Mouse (Mus musculus): ENCODE results near the gene Glrb. TPM values are rescaled to one million over a fixed set of nuclear protein-coding genes. Genes with fewer than 3 reads are reported as not detected.

Gene Glrb
- polyA plus RNA-seq, 1 experiment from 2014 or later: 6.4 TPM

DNA sequence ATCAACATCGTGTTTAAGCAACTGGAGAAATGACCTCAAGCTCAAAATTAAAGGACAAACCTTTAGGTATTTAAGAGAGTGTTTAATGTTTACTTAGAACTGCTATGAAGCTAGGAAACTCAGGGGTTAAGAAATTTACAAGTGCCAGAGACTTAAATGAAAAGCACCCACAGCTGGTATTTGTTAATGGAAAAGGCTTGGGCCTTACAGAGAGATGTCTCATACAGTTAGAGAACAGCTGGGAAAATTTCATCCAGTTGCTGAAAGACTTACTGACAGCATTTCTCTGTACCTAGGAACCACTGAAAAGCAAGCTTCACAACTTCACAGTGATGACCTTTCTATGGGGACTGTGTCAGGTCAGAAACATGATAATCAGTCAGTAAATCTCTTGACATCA, 28.3 kb downstream of the Glrb start:
- Histone ChIP-seq H3K4me3 (ENCODE audit: low read depth, low read length) (no peak overlapping the region), H3K4me1 (ENCODE audit: control insufficient read depth, insufficient read depth, low read length) (peaks cover 4% of the 10 kb centered on the region; the same call in 1 of the 2 replicates), H3K27me3 (ENCODE audit: control insufficient read depth, insufficient read depth, low read length) (no peaks in the 10 kb centered on the region), H3K9ac (ENCODE audit: low read depth, low read length) (no peak overlapping the region), H3K9me3 (replicated peaks; ENCODE audit: control insufficient read depth, low read length) (no peaks in the 10 kb centered on the region), H3K36me3 (ENCODE audit: control insufficient read depth, insufficient read depth, low read length) (no peaks in the 10 kb centered on the region), H3K4me2 (no peak overlapping the region), H3K27ac (ENCODE audit: low read depth, low read length) (no peak overlapping the region)
- 76% methylated on average over 1 of the region's 1 CpGs for WGBS (ENCODE audit: insufficient replicate concordance)
- ATAC-seq (replicated peaks; ENCODE audit: insufficient number of reproducible peaks, low FRiP score, low TSS enrichment): no peak

DNA sequence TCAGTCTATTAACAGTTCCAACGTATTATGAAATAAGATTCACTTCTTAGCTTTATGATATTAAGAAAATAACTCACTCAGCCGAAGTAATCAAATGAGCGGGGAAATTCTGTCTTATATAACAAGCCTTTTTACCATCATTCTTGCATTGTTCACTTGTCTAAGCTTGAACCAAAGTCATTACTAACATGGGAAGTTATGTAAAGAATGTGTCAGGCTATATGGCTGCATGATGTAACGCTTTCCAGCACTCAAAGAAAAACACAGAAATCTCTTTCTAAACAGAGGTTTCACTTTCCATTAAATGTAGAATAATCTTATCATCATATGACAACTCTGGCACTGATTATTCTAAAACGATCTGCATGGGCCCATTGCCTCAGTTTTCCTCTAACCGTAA, 29.9 kb downstream of the Glrb start:
- H3K9ac ChIP-seq (ENCODE audit: low read depth, low read length): no peak overlapping the region
- H3K4me1 ChIP-seq (ENCODE audit: control insufficient read depth, insufficient read depth, low read length): peaks cover 4% of the 10 kb centered on the region; the same call in 1 of the 2 replicates
- H3K27ac ChIP-seq (ENCODE audit: low read depth, low read length): no peak overlapping the region
- H3K36me3 ChIP-seq (ENCODE audit: control insufficient read depth, insufficient read depth, low read length): no peaks in the 10 kb centered on the region
- ATAC-seq (replicated peaks; ENCODE audit: insufficient number of reproducible peaks, low FRiP score, low TSS enrichment): no peak
- no peaks in the 10 kb centered on the region for H3K27me3 ChIP-seq (ENCODE audit: control insufficient read depth, insufficient read depth, low read length)
- H3K4me2 ChIP-seq: no peak overlapping the region
- no peaks in the 10 kb centered on the region for H3K9me3 ChIP-seq (replicated peaks; ENCODE audit: control insufficient read depth, low read length)
- 45% methylated on average over 6 of the region's 6 CpGs for WGBS (ENCODE audit: insufficient replicate concordance)
- no peak overlapping the region for H3K4me3 ChIP-seq (ENCODE audit: low read depth, low read length)

DNA sequence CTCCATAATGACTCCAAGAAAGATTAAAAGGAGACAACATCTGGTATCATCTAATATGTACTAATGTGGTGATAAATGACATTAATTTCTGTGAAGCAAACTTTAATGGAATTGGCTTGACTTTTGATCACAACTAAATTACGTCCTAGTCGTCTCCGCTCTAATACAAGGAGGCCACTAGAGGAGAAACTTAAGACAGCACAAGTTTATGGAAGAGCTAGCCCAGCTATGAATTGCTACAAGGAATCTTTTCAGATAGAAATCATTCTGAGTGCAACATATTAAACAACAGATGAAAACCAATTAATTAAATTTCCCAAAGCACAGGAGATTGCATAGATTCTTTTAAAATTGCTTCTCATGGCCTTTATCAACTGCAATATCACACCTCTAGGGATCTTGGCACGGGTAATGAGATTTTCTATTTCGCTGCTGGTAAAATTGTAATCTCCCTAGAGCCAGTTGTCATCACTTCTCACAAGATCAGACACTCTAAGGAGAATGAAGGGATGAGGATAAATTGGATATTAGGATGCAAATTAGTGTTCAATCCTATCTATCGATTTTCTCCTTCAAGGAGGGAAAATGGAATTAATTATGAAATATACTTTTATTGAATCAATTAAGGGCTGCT, 32.7 kb downstream of the Glrb start:
- Histone ChIP-seq H3K4me3 (ENCODE audit: low read depth, low read length) (no peak overlapping the region), H3K27me3 (ENCODE audit: control insufficient read depth, insufficient read depth, low read length) (no peaks in the 10 kb centered on the region), H3K27ac (ENCODE audit: low read depth, low read length) (no peak overlapping the region), H3K4me2 (no peak overlapping the region), H3K36me3 (ENCODE audit: control insufficient read depth, insufficient read depth, low read length) (no peaks in the 10 kb centered on the region), H3K9ac (ENCODE audit: low read depth, low read length) (no peak overlapping the region), H3K9me3 (replicated peaks; ENCODE audit: control insufficient read depth, low read length) (no peaks in the 10 kb centered on the region), H3K4me1 (ENCODE audit: control insufficient read depth, insufficient read depth, low read length) (peaks cover 4% of the 10 kb centered on the region; the same call in 1 of the 2 replicates)
- 79% methylated on average over 6 of the region's 6 CpGs for WGBS (ENCODE audit: insufficient replicate concordance)
- ATAC-seq (replicated peaks; ENCODE audit: insufficient number of reproducible peaks, low FRiP score, low TSS enrichment): no peak

DNA sequence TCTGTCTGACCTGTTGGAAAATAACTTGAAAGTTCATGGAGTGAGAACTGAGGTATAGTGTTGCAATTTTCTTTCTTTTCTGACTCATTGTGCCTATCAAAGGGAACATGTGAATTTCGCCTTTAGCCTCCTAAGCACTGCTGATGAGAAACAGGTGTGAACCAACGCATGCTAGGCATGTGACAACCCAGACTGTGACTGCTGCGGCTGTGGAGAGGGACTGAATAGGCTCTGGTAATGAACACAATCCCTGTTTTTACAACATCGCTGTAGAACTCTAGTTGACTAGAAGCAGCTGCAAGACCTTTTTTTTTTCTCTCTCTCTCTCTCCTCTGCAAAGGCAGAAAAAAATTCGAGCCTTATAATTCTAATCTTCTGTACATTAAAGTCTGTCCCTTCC, 34.9 kb downstream of the Glrb start:
- 31% methylated on average over 5 of the region's 5 CpGs for WGBS (ENCODE audit: insufficient replicate concordance)
- no peak overlapping the region for H3K27ac ChIP-seq (ENCODE audit: low read depth, low read length)
- no peak overlapping the region for H3K9ac ChIP-seq (ENCODE audit: low read depth, low read length)
- no peak overlapping the region for H3K4me2 ChIP-seq
- H3K4me1 ChIP-seq (ENCODE audit: control insufficient read depth, insufficient read depth, low read length): no peaks in the 10 kb centered on the region
- no peaks in the 10 kb centered on the region for H3K9me3 ChIP-seq (replicated peaks; ENCODE audit: control insufficient read depth, low read length)
- ATAC-seq (replicated peaks; ENCODE audit: insufficient number of reproducible peaks, low FRiP score, low TSS enrichment): no peak
- H3K27me3 ChIP-seq (ENCODE audit: control insufficient read depth, insufficient read depth, low read length): no peaks in the 10 kb centered on the region
- H3K36me3 ChIP-seq (ENCODE audit: control insufficient read depth, insufficient read depth, low read length): no peaks in the 10 kb centered on the region
- H3K4me3 ChIP-seq (ENCODE audit: low read depth, low read length): no peak overlapping the region

DNA sequence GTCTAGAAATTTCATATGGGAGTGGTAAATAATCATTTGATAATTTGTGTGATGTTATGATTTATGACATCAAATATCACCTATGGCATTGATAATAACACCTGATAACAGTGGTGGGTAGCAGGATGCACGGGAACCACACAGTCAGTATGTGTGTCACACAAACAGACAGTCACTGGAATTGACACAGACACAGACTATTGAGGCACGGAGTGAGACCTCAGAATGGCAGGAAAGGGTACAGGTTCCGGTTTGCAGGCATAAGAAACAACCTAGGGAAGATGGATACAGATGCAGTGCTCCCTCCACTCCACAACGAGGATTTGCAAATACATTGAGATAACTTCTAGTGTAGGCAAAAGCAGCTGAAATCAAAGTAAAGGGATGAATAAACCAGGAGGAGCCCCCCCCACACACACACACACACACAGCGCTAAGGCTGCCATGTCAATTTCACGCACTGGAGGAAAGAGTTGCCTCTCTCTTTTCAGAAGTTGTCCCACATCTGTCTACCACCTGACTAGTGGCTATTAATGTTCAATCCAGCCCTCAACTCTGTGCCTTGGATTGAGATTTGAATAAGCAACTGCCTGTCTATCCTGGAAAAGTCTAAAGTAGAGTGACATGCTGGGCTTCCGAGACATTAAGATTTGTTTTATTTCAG, 38.6 kb downstream of the Glrb start:
- ATAC-seq (replicated peaks; ENCODE audit: insufficient number of reproducible peaks, low FRiP score, low TSS enrichment): no peak
- 83% methylated on average over 7 of the region's 7 CpGs for WGBS (ENCODE audit: insufficient replicate concordance)

DNA sequence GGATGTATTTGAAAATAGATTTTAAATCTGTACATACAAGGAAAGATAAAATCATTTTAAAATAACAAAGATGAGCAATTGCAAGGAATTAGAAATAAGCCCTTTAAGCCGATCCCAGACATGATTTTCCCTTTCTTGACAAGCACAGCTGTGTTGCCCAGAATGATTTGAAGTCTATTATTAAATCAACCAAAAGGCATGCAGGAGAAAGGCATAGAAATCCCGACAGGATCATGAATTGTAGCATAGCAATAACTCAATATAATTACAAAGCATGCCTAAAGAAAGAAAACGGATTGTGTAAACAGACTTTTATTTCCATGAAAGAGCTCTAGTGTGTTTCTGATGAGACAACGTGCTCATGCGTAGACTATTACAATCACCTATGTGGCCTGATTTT, 39.4 kb downstream of the Glrb start:
- WGBS (ENCODE audit: insufficient replicate concordance): 83% methylated on average over 5 of the region's 5 CpGs
- no peaks in the 10 kb centered on the region for H3K27me3 ChIP-seq (ENCODE audit: control insufficient read depth, insufficient read depth, low read length)
- no peaks in the 10 kb centered on the region for H3K9me3 ChIP-seq (replicated peaks; ENCODE audit: control insufficient read depth, low read length)

More for the DNA sequence above, 38.6 kb downstream of the Glrb start:
- no peak overlapping the region for H3K9ac ChIP-seq (ENCODE audit: low read depth, low read length)
- H3K4me3 ChIP-seq (ENCODE audit: low read depth, low read length): no peak overlapping the region
- H3K36me3 ChIP-seq (ENCODE audit: control insufficient read depth, insufficient read depth, low read length): no peaks in the 10 kb centered on the region
- H3K27ac ChIP-seq (ENCODE audit: low read depth, low read length): no peak overlapping the region
- no peaks in the 10 kb centered on the region for H3K27me3 ChIP-seq (ENCODE audit: control insufficient read depth, insufficient read depth, low read length)
- H3K9me3 ChIP-seq (replicated peaks; ENCODE audit: control insufficient read depth, low read length): no peaks in the 10 kb centered on the region
- no peaks in the 10 kb centered on the region for H3K4me1 ChIP-seq (ENCODE audit: control insufficient read depth, insufficient read depth, low read length)
- H3K4me2 ChIP-seq: no peak overlapping the region

DNA sequence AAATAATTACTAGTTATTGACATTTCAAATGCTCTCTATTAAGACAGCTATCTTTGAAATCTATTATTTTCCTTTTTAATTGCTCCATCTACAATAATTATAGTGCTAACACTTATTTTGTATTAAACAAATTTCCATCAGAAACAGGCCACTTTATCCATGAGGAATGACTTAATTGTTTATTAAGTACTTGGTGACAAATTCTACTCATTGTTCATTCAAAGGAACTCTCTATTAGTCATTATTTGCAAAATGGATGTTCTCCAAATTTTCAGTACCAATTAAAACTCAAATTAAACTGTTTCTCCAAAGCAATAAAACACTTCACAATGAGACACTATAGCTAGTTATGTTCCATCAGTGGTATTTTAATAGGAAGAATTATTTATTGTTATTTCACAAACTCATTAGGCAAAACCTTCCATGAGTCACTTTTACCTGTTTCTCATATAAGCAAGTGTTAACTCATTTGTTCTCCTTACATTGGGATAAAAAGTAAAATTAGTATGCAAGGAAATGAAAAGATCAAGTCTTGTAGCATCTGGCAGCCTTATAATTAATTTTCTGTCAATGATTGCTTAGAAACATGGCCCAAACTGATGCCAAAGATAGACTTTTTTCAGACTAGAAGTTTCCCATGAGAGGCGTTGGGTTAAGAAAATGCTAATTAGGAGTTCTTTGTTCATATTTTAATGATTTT, 41.8 kb downstream of the Glrb start:
- 78% methylated on average over 1 of the region's 1 CpGs for WGBS (ENCODE audit: insufficient replicate concordance)
- Histone ChIP-seq H3K27ac (ENCODE audit: low read depth, low read length) (no peak overlapping the region), H3K36me3 (ENCODE audit: control insufficient read depth, insufficient read depth, low read length) (no peaks in the 10 kb centered on the region), H3K9ac (ENCODE audit: low read depth, low read length) (no peak overlapping the region), H3K4me2 (no peak overlapping the region), H3K9me3 (replicated peaks; ENCODE audit: control insufficient read depth, low read length) (no peaks in the 10 kb centered on the region), H3K4me3 (ENCODE audit: low read depth, low read length) (no peak overlapping the region), H3K4me1 (ENCODE audit: control insufficient read depth, insufficient read depth, low read length) (no peaks in the 10 kb centered on the region), H3K27me3 (ENCODE audit: control insufficient read depth, insufficient read depth, low read length) (no peaks in the 10 kb centered on the region)
- no peak for ATAC-seq (replicated peaks; ENCODE audit: insufficient number of reproducible peaks, low FRiP score, low TSS enrichment)

More for the DNA sequence above, 39.4 kb downstream of the Glrb start:
- H3K27ac ChIP-seq (ENCODE audit: low read depth, low read length): no peak overlapping the region
- H3K4me3 ChIP-seq (ENCODE audit: low read depth, low read length): no peak overlapping the region
- no peaks in the 10 kb centered on the region for H3K36me3 ChIP-seq (ENCODE audit: control insufficient read depth, insufficient read depth, low read length)
- H3K4me2 ChIP-seq: no peak overlapping the region
- no peak for ATAC-seq (replicated peaks; ENCODE audit: insufficient number of reproducible peaks, low FRiP score, low TSS enrichment)
- no peaks in the 10 kb centered on the region for H3K4me1 ChIP-seq (ENCODE audit: control insufficient read depth, insufficient read depth, low read length)
- no peak overlapping the region for H3K9ac ChIP-seq (ENCODE audit: low read depth, low read length)

GRCm38 (mm10) chr3:80867328-80867727, 46.1 kb downstream of the Glrb start:
- no peaks in the 10 kb centered on the region for H3K27me3 ChIP-seq (ENCODE audit: control insufficient read depth, insufficient read depth, low read length)
- no peak for ATAC-seq (replicated peaks; ENCODE audit: insufficient number of reproducible peaks, low FRiP score, low TSS enrichment)
- WGBS (ENCODE audit: insufficient replicate concordance): 60% methylated on average over 3 of the region's 3 CpGs
- no peaks in the 10 kb centered on the region for H3K36me3 ChIP-seq (ENCODE audit: control insufficient read depth, insufficient read depth, low read length)
- H3K9me3 ChIP-seq (replicated peaks; ENCODE audit: control insufficient read depth, low read length): no peaks in the 10 kb centered on the region
- H3K9ac ChIP-seq (ENCODE audit: low read depth, low read length): no peak overlapping the region
- H3K27ac ChIP-seq (ENCODE audit: low read depth, low read length): no peak overlapping the region
- H3K4me1 ChIP-seq (ENCODE audit: control insufficient read depth, insufficient read depth, low read length): no peaks in the 10 kb centered on the region
- no peak overlapping the region for H3K4me3 ChIP-seq (ENCODE audit: low read depth, low read length)
- no peak overlapping the region for H3K4me2 ChIP-seq
